Mouse (Mus musculus): ENCODE measurements at regions not wholly inside any gene's neighbourhood (a gene's known extent, or its start where the extent isn't known, plus 50 kb on each side); places are given as distances from the start of the nearest gene placed in this dataset.
A peak's percentile ranks its signal among the peaks of the same experiment; 100 is the strongest.

GRCm38 (mm10) chr5:90052516-90052915, 169.4 kb upstream of the Adamts3 start:
- H3K27me3 ChIP-seq (replicated peaks; ENCODE audit: control insufficient read depth, insufficient read depth, low read length) = no peaks in the 10 kb centered on the region
- H3K27ac ChIP-seq (ENCODE audit: low read depth) = no peak overlapping the region
- no peaks in the 10 kb centered on the region for H3K9me3 ChIP-seq (ENCODE audit: control insufficient read depth, low read length)
- no peak overlapping the region for H3K4me3 ChIP-seq (ENCODE audit: low read depth, low read length)
- no peak overlapping the region for H3K9ac ChIP-seq (ENCODE audit: low read length)
- 71% methylated on average over 1 of the region's 1 CpGs for WGBS
- ATAC-seq (replicated peaks; ENCODE audit: low FRiP score, low TSS enrichment, low read depth) (no peak), DNase-seq (ENCODE audit: low spot score) (no peak)
- H3K4me1 ChIP-seq (replicated peaks; ENCODE audit: control insufficient read depth, insufficient read depth, low read length) = no peaks in the 10 kb centered on the region
- no peaks in the 10 kb centered on the region for H3K36me3 ChIP-seq (ENCODE audit: control insufficient read depth, insufficient read depth, low read length)
- H3K4me2 ChIP-seq (ENCODE audit: low read length) = no peak overlapping the region

DNA sequence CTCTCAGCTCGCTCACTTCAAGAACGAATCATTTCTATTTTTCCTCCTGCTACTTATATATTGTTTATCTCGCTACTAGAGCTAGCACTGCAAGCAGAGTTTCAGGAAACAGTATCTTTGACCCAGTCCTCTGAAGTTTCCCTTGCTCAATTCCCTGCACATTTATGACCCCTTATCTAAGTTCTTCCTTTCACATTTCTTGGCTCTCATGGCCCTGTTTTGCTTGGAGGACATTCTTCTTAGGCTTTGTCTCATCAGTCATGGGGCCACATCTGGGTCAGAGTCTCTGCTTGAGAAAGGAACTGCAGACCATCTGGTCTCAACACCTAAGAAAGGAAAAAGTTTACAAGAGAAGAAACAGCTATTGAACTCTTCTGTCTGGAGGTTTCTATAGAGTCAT, 166.7 kb upstream of the Adamts3 start:
- Histone ChIP-seq H3K4me2 (ENCODE audit: low read length) (no peak overlapping the region), H3K36me3 (ENCODE audit: control insufficient read depth, insufficient read depth, low read length) (no peaks in the 10 kb centered on the region), H3K9me3 (ENCODE audit: control insufficient read depth, low read length) (no peaks in the 10 kb centered on the region), H3K9ac (ENCODE audit: low read length) (no peak overlapping the region), H3K4me1 (replicated peaks; ENCODE audit: control insufficient read depth, insufficient read depth, low read length) (no peaks in the 10 kb centered on the region), H3K27me3 (replicated peaks; ENCODE audit: control insufficient read depth, insufficient read depth, low read length) (no peaks in the 10 kb centered on the region), H3K4me3 (ENCODE audit: low read depth, low read length) (no peak overlapping the region), H3K27ac (ENCODE audit: low read depth) (no peak overlapping the region)
- DNase-seq (ENCODE audit: low spot score) (no peak), ATAC-seq (replicated peaks; ENCODE audit: low FRiP score, low TSS enrichment, low read depth) (no peak)
- WGBS = 84% methylated on average over 3 of the region's 3 CpGs

DNA sequence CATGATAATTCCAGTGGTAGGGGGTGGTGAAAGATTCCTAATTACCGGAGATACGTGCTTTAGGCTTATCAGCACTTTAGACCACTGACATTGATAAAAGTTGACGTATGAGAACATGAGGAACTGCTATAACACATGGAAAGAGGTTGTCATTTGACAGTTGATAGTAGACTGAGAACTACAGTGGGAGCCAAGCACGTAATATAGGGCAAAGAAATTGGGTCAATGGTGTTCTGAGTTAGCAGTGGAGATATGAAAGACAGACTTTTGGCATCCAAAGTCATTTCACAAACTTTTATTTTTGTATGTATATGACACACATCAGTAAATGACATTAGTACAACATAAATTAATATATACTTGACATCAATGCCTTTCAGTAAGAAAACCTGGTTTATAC, 159.6 kb upstream of the Adamts3 start:
- no peak overlapping the region for H3K4me2 ChIP-seq (ENCODE audit: low read length)
- WGBS = 78% methylated on average over 4 of the region's 4 CpGs
- ATAC-seq (replicated peaks; ENCODE audit: low FRiP score, low TSS enrichment, low read depth) (no peak), DNase-seq (ENCODE audit: low spot score) (no peak)
- H3K36me3 ChIP-seq (ENCODE audit: control insufficient read depth, insufficient read depth, low read length) = no peaks in the 10 kb centered on the region
- H3K4me3 ChIP-seq (ENCODE audit: low read depth, low read length) = no peak overlapping the region
- H3K9ac ChIP-seq (ENCODE audit: low read length) = no peak overlapping the region
- no peaks in the 10 kb centered on the region for H3K9me3 ChIP-seq (ENCODE audit: control insufficient read depth, low read length)
- no peaks in the 10 kb centered on the region for H3K4me1 ChIP-seq (replicated peaks; ENCODE audit: control insufficient read depth, insufficient read depth, low read length)
- H3K27ac ChIP-seq (ENCODE audit: low read depth) = no peak overlapping the region
- no peaks in the 10 kb centered on the region for H3K27me3 ChIP-seq (replicated peaks; ENCODE audit: control insufficient read depth, insufficient read depth, low read length)

GRCm38 (mm10) chr5:90033103-90033502, 150.0 kb upstream of the Adamts3 start:
- WGBS = 25% methylated on average over 5 of the region's 5 CpGs

DNA sequence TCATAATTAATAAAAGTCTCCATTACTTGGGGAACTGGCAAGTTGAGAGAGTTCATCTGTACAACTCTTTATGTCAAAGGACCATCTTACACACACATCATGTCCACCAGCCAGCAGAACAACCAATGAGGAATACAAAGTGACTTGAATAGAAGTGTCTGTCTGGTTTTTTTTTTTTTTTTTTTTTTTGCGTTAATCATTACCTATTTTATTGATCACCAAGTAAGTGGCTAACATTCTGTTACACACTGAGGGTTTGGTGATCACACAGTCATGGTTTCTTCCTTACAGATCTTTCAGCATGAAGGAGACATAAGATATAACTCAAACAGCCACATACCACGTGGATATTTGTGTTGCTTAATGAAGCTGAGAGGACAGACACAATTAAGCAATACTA, 147.6 kb upstream of the Adamts3 start:
- no peak for DNase-seq (ENCODE audit: low spot score)

More at GRCm38 (mm10) chr5:90033103-90033502, 150.0 kb upstream of the Adamts3 start:
- ATAC-seq (replicated peaks; ENCODE audit: low FRiP score, low TSS enrichment, low read depth) (no peak), DNase-seq (ENCODE audit: low spot score) (no peak)
- H3K27ac ChIP-seq (ENCODE audit: low read depth) = no peak overlapping the region
- H3K4me2 ChIP-seq (ENCODE audit: low read length) = no peak overlapping the region
- H3K9ac ChIP-seq (ENCODE audit: low read length) = no peak overlapping the region
- H3K27me3 ChIP-seq (replicated peaks; ENCODE audit: control insufficient read depth, insufficient read depth, low read length) = no peaks in the 10 kb centered on the region
- no peaks in the 10 kb centered on the region for H3K4me1 ChIP-seq (replicated peaks; ENCODE audit: control insufficient read depth, insufficient read depth, low read length)
- no peak overlapping the region for H3K4me3 ChIP-seq (ENCODE audit: low read depth, low read length)
- no peaks in the 10 kb centered on the region for H3K9me3 ChIP-seq (ENCODE audit: control insufficient read depth, low read length)
- no peaks in the 10 kb centered on the region for H3K36me3 ChIP-seq (ENCODE audit: control insufficient read depth, insufficient read depth, low read length)

DNA sequence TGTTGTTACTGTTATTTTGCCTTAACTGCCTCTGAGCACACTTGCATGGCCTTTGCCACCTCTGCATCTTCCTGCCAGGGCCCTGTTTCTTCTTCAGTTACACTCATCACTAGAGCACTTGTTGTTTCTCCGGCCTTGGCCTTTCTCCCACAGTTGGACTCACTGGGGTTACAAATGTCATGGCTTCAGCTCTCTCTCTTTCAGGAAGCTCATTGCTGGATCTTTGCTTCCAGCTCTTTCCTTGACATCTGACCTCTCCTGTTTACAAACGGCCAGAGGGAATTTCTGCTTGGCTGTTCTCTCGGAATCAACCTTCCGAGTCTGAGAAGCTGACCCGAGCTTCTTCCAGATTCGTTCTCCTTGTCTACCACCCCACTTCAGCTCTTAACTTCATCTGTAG, 146.6 kb upstream of the Adamts3 start:
- ATAC-seq (replicated peaks; ENCODE audit: low FRiP score, low TSS enrichment, low read depth) (no peak), DNase-seq (ENCODE audit: low spot score) (no peak)
- H3K36me3 ChIP-seq (ENCODE audit: control insufficient read depth, insufficient read depth, low read length) = no peaks in the 10 kb centered on the region
- no peaks in the 10 kb centered on the region for H3K4me1 ChIP-seq (replicated peaks; ENCODE audit: control insufficient read depth, insufficient read depth, low read length)
- H3K9me3 ChIP-seq (ENCODE audit: control insufficient read depth, low read length) = no peaks in the 10 kb centered on the region
- H3K27ac ChIP-seq (ENCODE audit: low read depth) = no peak overlapping the region
- no peak overlapping the region for H3K4me2 ChIP-seq (ENCODE audit: low read length)
- no peak overlapping the region for H3K9ac ChIP-seq (ENCODE audit: low read length)
- 26% methylated on average over 6 of the region's 6 CpGs for WGBS
- no peaks in the 10 kb centered on the region for H3K27me3 ChIP-seq (replicated peaks; ENCODE audit: control insufficient read depth, insufficient read depth, low read length)
- H3K4me3 ChIP-seq (ENCODE audit: low read depth, low read length) = no peak overlapping the region

More for the DNA sequence above, 147.6 kb upstream of the Adamts3 start:
- peak; percentile 40; the same call in 1 of the 2 replicates for ATAC-seq (replicated peaks; ENCODE audit: low FRiP score, low TSS enrichment, low read depth)
- Histone ChIP-seq H3K27ac (ENCODE audit: low read depth) (no peak overlapping the region), H3K27me3 (replicated peaks; ENCODE audit: control insufficient read depth, insufficient read depth, low read length) (no peaks in the 10 kb centered on the region), H3K36me3 (ENCODE audit: control insufficient read depth, insufficient read depth, low read length) (no peaks in the 10 kb centered on the region), H3K9me3 (ENCODE audit: control insufficient read depth, low read length) (no peaks in the 10 kb centered on the region), H3K9ac (ENCODE audit: low read length) (no peak overlapping the region), H3K4me3 (ENCODE audit: low read depth, low read length) (no peak overlapping the region), H3K4me2 (ENCODE audit: low read length) (no peak overlapping the region), H3K4me1 (replicated peaks; ENCODE audit: control insufficient read depth, insufficient read depth, low read length) (no peaks in the 10 kb centered on the region)
- 66% methylated on average over 2 of the region's 2 CpGs for WGBS

DNA sequence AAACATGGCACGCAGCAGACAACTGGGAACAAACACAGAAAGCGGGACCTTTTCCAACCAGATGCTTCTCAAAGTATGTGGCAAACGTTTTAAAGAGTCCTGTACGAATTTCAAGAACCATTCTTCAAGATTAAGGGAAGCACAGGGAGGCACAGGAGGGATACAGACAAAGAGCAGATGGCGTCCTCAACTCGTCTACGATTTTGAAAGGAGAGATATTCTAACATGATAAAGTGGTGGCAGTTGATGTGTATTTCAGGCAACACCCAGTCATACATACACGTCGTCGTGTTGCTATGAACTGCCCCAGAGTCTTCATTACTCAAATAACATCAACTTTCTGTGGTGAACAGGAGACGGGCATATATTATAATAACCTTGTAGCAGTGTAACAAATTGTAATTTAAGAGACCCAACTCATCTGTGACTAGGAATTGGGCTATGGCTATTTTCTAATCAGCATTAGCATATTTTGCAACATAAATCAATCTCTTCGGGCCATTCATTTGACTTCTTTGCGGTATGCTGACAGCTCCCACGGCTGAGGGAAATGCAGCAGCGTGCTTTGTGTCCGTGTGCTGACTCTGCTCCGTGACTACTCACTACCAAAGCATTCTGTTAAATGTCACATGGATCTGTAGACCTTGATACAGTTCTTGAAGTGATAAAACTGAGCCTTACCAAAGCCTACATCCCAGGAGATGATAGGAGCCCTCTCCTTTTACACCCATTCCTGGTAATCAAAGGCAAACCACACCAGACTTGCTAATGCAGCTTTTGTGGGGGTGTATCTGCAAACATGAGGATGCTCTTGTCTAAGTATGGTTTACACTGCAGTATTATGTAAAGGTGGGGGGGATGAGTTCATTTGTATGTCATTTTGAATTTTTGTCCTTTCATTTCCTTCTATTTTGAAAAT, 144.0 kb upstream of the Adamts3 start:
- H3K4me1 ChIP-seq (replicated peaks; ENCODE audit: control insufficient read depth, insufficient read depth, low read length) = no peaks in the 10 kb centered on the region

GRCm38 (mm10) chr5:90021447-90021846, 138.3 kb upstream of the Adamts3 start:
- ATAC-seq (replicated peaks; ENCODE audit: low FRiP score, low TSS enrichment, low read depth) = no peak
- 83% methylated on average over 1 of the region's 1 CpGs for WGBS

More for the DNA sequence above, 144.0 kb upstream of the Adamts3 start:
- Histone ChIP-seq H3K4me3 (ENCODE audit: low read depth, low read length) (no peak overlapping the region), H3K9me3 (ENCODE audit: control insufficient read depth, low read length) (no peaks in the 10 kb centered on the region), H3K36me3 (ENCODE audit: control insufficient read depth, insufficient read depth, low read length) (no peaks in the 10 kb centered on the region), H3K27ac (ENCODE audit: low read depth) (no peak overlapping the region), H3K27me3 (replicated peaks; ENCODE audit: control insufficient read depth, insufficient read depth, low read length) (no peaks in the 10 kb centered on the region), H3K9ac (ENCODE audit: low read length) (no peak overlapping the region), H3K4me2 (ENCODE audit: low read length) (no peak overlapping the region)
- ATAC-seq (replicated peaks; ENCODE audit: low FRiP score, low TSS enrichment, low read depth) (no peak), DNase-seq (ENCODE audit: low spot score) (no peak)
- 38% methylated on average over 17 of the region's 17 CpGs for WGBS

DNA sequence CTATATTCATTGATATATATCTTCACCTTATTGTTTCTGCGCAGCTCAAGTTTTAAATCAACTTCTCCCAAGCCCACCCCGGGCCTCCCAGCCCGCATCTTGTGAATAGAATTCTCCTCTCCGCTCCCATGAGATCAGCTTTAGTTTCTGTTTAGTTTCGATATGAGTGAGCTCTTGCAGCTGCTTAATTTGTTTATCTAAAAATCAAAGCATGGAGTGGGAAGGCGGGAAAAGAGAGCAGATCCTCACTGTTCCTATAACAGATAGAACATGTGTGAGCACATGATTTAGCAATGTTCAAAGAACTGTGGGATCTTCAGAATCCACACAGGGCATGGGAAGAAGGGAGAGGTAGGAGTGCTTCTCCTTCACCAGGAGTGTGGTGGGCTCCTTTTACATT, 117.6 kb upstream of the Adamts3 start:
- ATAC-seq (replicated peaks; ENCODE audit: low FRiP score, low TSS enrichment, low read depth) = no peak
- 42% methylated on average over 6 of the region's 6 CpGs for WGBS
- H3K27ac ChIP-seq (ENCODE audit: low read depth) = peak overlapping the region; percentile 44

More at GRCm38 (mm10) chr5:90021447-90021846, 138.3 kb upstream of the Adamts3 start:
- no peak overlapping the region for H3K4me3 ChIP-seq (ENCODE audit: low read depth, low read length)
- no peak overlapping the region for H3K9ac ChIP-seq (ENCODE audit: low read length)
- no peak overlapping the region for H3K4me2 ChIP-seq (ENCODE audit: low read length)
- no peaks in the 10 kb centered on the region for H3K9me3 ChIP-seq (ENCODE audit: control insufficient read depth, low read length)
- H3K36me3 ChIP-seq (ENCODE audit: control insufficient read depth, insufficient read depth, low read length) = no peaks in the 10 kb centered on the region
- no peak for DNase-seq (ENCODE audit: low spot score)
- no peaks in the 10 kb centered on the region for H3K27me3 ChIP-seq (replicated peaks; ENCODE audit: control insufficient read depth, insufficient read depth, low read length)
- H3K4me1 ChIP-seq (replicated peaks; ENCODE audit: control insufficient read depth, insufficient read depth, low read length) = no peaks in the 10 kb centered on the region
- no peak overlapping the region for H3K27ac ChIP-seq (ENCODE audit: low read depth)

More for the DNA sequence above, 117.6 kb upstream of the Adamts3 start:
- Histone ChIP-seq H3K4me2 (ENCODE audit: low read length) (0 out of 2 replicates have a peak overlapping the region, but pooled peaks have one; percentile 9), H3K4me3 (ENCODE audit: low read depth, low read length) (no peak overlapping the region), H3K9ac (ENCODE audit: low read length) (no peak overlapping the region), H3K27me3 (replicated peaks; ENCODE audit: control insufficient read depth, insufficient read depth, low read length) (no peaks in the 10 kb centered on the region), H3K36me3 (ENCODE audit: control insufficient read depth, insufficient read depth, low read length) (no peaks in the 10 kb centered on the region), H3K9me3 (ENCODE audit: control insufficient read depth, low read length) (no peaks in the 10 kb centered on the region), H3K4me1 (replicated peaks; ENCODE audit: control insufficient read depth, insufficient read depth, low read length) (peaks cover 7% of the 10 kb centered on the region; the same call in 1 of the 2 replicates)
- no peak for DNase-seq (ENCODE audit: low spot score)

Data from intestine, embryonic 14.5 days (tissue).